Mouse (Mus musculus) heart, postnatal 0 days (tissue): ENCODE measurements around the gene Clspn. TPM values are rescaled to one million over a fixed set of nuclear protein-coding genes. Genes with fewer than 3 reads are reported as not detected.

Experiments
- ATAC-seq: fragments of 200-750 bp; cut with Nextera tagmentation; 2 replicates; pipeline ENCODE4 v1.8.0; 2017; ENCODE audit warnings: low read depth, moderate number of reproducible peaks, moderate library complexity; ENCODE audit not compliant: insufficient read depth
- DNase-seq: peaks from one replicate; pipeline ENCODE4 v3.0.0-alpha.2; 2016; ENCODE audit warnings: low spot score
- H3K27ac ChIP-seq: fragments of 300-500 bp; sonication (generic); 2 replicates; pipeline ENCODE4 v1.5.1; 2014; ENCODE audit warnings: low read depth, mild to moderate bottlenecking
- H3K27me3 ChIP-seq: fragments of 300-500 bp; sonication (generic); 2 replicates; pipeline ENCODE4 v1.6.1; 2014; ENCODE audit warnings: low read length, mixed read lengths; ENCODE audit not compliant: control insufficient read depth, insufficient read depth
- H3K36me3 ChIP-seq: fragments of 300-500 bp; sonication (generic); replicated peaks from 2 replicates; pipeline ENCODE4 v1.6.1; 2014; ENCODE audit warnings: low read length, mixed read lengths; ENCODE audit not compliant: control insufficient read depth, insufficient read depth
- H3K4me1 ChIP-seq: fragments of 300-500 bp; sonication (generic); 2 replicates; pipeline ENCODE4 v1.6.1; 2014; ENCODE audit warnings: antibody characterized with exemption; ENCODE audit not compliant: control insufficient read depth, insufficient read depth
- H3K4me2 ChIP-seq: fragments of 300-500 bp; sonication (generic); 2 replicates; pipeline ENCODE4 v1.6.1; 2014; ENCODE audit warnings: low read depth, mild to moderate bottlenecking, low read length, moderate library complexity
- H3K4me3 ChIP-seq: fragments of 300-500 bp; sonication (generic); 2 replicates; pipeline ENCODE4 v1.5.1; 2014; ENCODE audit warnings: low read depth, low read length
- H3K9ac ChIP-seq: fragments of 300-500 bp; sonication (generic); replicated peaks from 2 replicates; pipeline ENCODE4 v1.6.1; 2014; ENCODE audit warnings: low read depth, low read length, mixed read lengths
- H3K9me3 ChIP-seq: fragments of 300-500 bp; sonication (generic); replicated peaks from 2 replicates; pipeline ENCODE4 v1.6.1; 2016; ENCODE audit warnings: low read length; ENCODE audit not compliant: control insufficient read depth
- CTCF ChIP-seq: IDR thresholded peaks from 2 replicates; pipeline ENCODE4 v1.5.1; 2016; ENCODE audit warnings: antibody characterized with exemption, control low read depth, low read depth
- EP300 ChIP-seq: IDR thresholded peaks from 2 replicates; pipeline ENCODE4 v1.6.1; 2016; ENCODE audit warnings: antibody characterized with exemption, low read depth
- WGBS: fragments of 180-500 bp; shearing (Covaris S2); extraction: QIAGEN DNeasy Blood & Tissue Kit; methylation state at CpG from one replicate; pipeline ENCODE4 v1.1.7; 2014; 5-methylcytosine and 5-hydroxymethylcytosine counted together
- polyA plus RNA-seq: library from polyadenylated mRNA; unstranded; fragments of >200 nt; fragmentation: Nextera tagmentation; extraction: Ambion mirVana; gene quantifications from 2 replicates; pipeline ENCODE4 v1.2.1, GENCODE M21; 2015
- total RNA-seq: library from RNA; depleted of rRNA; stranded (reverse); fragments of >200 nt; gene quantifications from 2 replicates; pipeline ENCODE4 v1.2.3, GENCODE M21; 2014; ENCODE audit warnings: low replicate concordance

Clspn gene
- total and polyA plus RNA-seq, 2 experiments from 2014 or later, result 6.9 to 7.0 TPM

GRCm38 (mm10) chr4:126627021-126627681, 70.4 kb downstream of the Clspn start:
- Histone ChIP-seq H3K36me3 (no peaks in the 10 kb centered on the region), H3K27ac (no peak overlapping the region), H3K4me2 (peak overlapping the region; percentile 50), H3K27me3 (no peaks in the 10 kb centered on the region; the same call in 1 of the 2 replicates), H3K9ac (no peak overlapping the region), H3K4me3 (0 out of 2 replicates have a peak overlapping the region, but pooled peaks have one; percentile 12), H3K4me1 (no peaks in the 10 kb centered on the region), H3K9me3 (no peaks in the 10 kb centered on the region)
- ATAC-seq (no peak), DNase-seq (peak; percentile 38)
- 4% methylated on average over 23 of the region's 23 CpGs for WGBS
- TF ChIP-seq CTCF (0 out of 2 replicates have a peak, but pooled peaks have one; percentile 19), EP300 (no peak)

GRCm38 (mm10) chr4:126631922-126632321, 75.2 kb downstream of the Clspn start:
- H3K36me3 ChIP-seq, result no peaks in the 10 kb centered on the region
- no peak overlapping the region for H3K4me3 ChIP-seq
- H3K27ac ChIP-seq, result no peak overlapping the region
- no peak overlapping the region for H3K9ac ChIP-seq
- no peak overlapping the region for H3K4me2 ChIP-seq
- WGBS, result 35% methylated on average over 2 of the region's 2 CpGs
- H3K4me1 ChIP-seq, result no peaks in the 10 kb centered on the region
- ATAC-seq (no peak), DNase-seq (no peak)
- H3K27me3 ChIP-seq, result peaks cover 4% of the 10 kb centered on the region; the same call in 1 of the 2 replicates
- TF ChIP-seq EP300 (no peak), CTCF (peak; percentile 17; the same call in 1 of the 2 replicates)
- H3K9me3 ChIP-seq, result no peaks in the 10 kb centered on the region

- no peaks in the 10 kb centered on the region for H3K9me3 ChIP-seq
- no peaks in the 10 kb centered on the region for H3K36me3 ChIP-seq
- H3K27ac ChIP-seq, result no peak overlapping the region
- no peak overlapping the region for H3K9ac ChIP-seq
- no peak overlapping the region for H3K4me2 ChIP-seq
- H3K4me1 ChIP-seq, result no peaks in the 10 kb centered on the region
- TF ChIP-seq EP300 (no peak), CTCF (no peak)
- DNase-seq (no peak), ATAC-seq (no peak)
- H3K27me3 ChIP-seq, result peaks cover 4% of the 10 kb centered on the region; the same call in 1 of the 2 replicates
- 53% methylated on average over 3 of the region's 3 CpGs for WGBS
- no peak overlapping the region for H3K4me3 ChIP-seq
These were observed 75.9 kb downstream of the Clspn start for GRCm38 (mm10) chr4:126632668-126633067.

GRCm38 (mm10) chr4:126636330-126636729, 79.6 kb downstream of the Clspn start:
- H3K27ac ChIP-seq, result no peak overlapping the region
- H3K4me1 ChIP-seq, result no peaks in the 10 kb centered on the region
- no peak for TF ChIP-seq EP300
- no peak for TF ChIP-seq CTCF
- no peaks in the 10 kb centered on the region for H3K9me3 ChIP-seq
- peaks cover 9% of the 10 kb centered on the region; the same call in 1 of the 2 replicates for H3K27me3 ChIP-seq
- H3K9ac ChIP-seq, result no peak overlapping the region
- H3K36me3 ChIP-seq, result no peaks in the 10 kb centered on the region
- 18% methylated on average over 11 of the region's 11 CpGs for WGBS
- no peak overlapping the region for H3K4me3 ChIP-seq
- H3K4me2 ChIP-seq, result no peak overlapping the region
- ATAC-seq (no peak), DNase-seq (no peak)

GRCm38 (mm10) chr4:126637446-126637845, 80.7 kb downstream of the Clspn start:
- no peak overlapping the region for H3K27ac ChIP-seq
- ATAC-seq, result no peak
- WGBS, result 53% methylated on average over 4 of the region's 4 CpGs

GRCm38 (mm10) chr4:126639339-126639738, 82.6 kb downstream of the Clspn start:
- ATAC-seq (no peak), DNase-seq (no peak)
- Histone ChIP-seq H3K27me3 (peaks cover 9% of the 10 kb centered on the region; the same call in 1 of the 2 replicates), H3K36me3 (no peaks in the 10 kb centered on the region), H3K27ac (no peak overlapping the region), H3K4me2 (no peak overlapping the region), H3K9me3 (no peaks in the 10 kb centered on the region), H3K4me1 (no peaks in the 10 kb centered on the region), H3K9ac (no peak overlapping the region), H3K4me3 (no peak overlapping the region)
- 30% methylated on average over 7 of the region's 7 CpGs for WGBS
- no peak for TF ChIP-seq CTCF
- TF ChIP-seq EP300, result no peak

More at GRCm38 (mm10) chr4:126637446-126637845, 80.7 kb downstream of the Clspn start:
- no peak for DNase-seq
- H3K4me1 ChIP-seq, result no peaks in the 10 kb centered on the region
- no peaks in the 10 kb centered on the region for H3K36me3 ChIP-seq
- TF ChIP-seq CTCF (no peak), EP300 (no peak)
- no peak overlapping the region for H3K9ac ChIP-seq
- no peaks in the 10 kb centered on the region for H3K9me3 ChIP-seq
- peaks cover 9% of the 10 kb centered on the region; the same call in 1 of the 2 replicates for H3K27me3 ChIP-seq
- H3K4me3 ChIP-seq, result no peak overlapping the region
- H3K4me2 ChIP-seq, result no peak overlapping the region
